Mouse (Mus musculus) lung, postnatal 36 days (tissue): Measurements from ENCODE around the gene Stim2.

Experiments
- DNase-seq: peaks from one replicate; pipeline ENCODE4 v3.0.0; 2022; ENCODE audit warnings: mixed read lengths

Stim2 gene

DNA sequence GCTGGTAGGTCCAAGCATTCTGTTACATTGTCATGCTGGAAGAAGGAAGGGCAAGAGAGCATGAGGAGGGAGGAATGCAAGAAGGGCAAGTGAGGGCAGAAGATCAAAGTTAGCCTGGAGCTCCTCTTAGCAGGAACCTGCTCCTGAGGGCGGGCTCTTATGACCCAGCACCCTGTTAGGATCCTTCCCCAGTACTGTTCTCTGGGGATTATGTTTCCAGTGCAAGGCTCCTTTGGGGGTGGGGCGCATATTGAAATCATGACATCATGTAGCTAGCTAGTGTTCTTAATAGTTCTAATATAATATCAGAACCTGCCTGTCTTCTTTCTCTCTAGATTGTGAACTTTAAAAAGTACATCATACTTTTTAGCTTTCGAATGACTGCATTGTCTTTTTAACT is 52.8 kb downstream of the Stim2 start:
- peak; percentile 37 for DNase-seq

DNA sequence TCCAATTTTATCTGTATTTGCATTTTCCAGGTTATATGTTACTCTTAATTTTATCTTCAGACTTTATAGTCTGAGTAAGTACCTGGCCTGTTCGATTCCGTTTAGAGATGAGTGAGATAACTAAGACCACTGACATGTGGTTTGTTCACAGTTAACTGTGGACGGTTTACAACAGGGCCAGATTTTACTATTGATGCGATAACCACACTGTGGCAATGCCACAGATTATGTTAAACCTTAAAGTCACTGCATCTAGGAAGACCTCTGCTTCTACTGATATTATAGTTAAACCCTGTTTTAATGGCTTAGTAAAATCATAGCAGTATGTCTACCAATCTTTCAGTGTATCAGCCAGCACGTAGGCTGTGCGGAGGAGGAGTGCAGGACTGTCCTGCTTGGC is 53.9 kb downstream of the Stim2 start:
- no peak for DNase-seq

DNA sequence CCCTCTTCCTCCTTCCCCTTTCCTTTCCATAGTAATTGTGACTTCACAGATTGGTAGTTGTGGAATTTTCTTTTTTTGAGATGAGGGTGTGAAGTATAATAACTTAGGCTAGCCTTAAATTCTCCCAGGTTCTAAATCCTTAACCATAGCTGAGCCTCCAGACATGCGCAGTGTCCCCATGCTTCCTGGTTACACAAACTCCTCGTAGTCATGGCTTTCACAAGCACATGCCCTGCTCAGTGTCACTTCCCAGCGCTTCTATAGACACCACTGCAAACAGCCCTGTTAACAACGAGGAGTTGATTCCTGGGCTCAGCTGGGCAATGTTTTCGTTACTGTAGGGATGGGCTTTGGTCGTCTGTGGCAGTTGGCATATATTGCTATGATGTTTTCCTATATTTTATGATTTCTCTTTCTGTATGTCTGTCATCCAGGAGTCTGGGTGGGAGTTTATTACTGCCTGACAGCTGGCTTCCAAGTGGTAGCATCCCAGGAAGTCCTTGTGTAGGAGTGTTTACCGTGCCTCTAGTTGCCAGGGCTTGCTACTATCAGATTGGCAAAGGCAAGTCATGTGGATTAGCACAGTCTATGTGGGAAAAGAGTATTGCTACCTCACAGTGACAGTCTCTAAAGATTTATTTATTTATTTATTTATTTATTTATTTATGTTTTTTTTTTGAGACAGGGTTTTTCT is 55.5 kb downstream of the Stim2 start:
- DNase-seq: peak; percentile 47

DNA sequence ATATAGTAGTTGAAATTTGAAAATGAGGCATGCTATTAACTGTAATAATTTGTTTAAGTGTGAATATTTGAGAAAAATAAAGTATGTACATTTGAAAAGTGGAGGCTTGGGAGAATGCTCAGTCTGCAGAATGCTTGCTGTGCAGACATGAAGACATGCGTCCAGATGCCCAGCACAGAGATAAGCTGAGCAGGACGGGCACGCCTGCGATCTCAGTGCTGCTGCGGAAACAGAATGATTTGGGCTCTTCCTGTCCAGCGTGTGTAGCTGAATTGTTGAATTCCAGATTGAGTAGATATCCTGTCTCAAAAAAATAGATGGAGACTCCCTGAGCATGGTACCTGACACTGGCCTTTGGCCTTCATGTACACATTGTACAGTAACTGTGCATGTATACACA is 58.0 kb downstream of the Stim2 start:
- peak; percentile 51 for DNase-seq

DNA sequence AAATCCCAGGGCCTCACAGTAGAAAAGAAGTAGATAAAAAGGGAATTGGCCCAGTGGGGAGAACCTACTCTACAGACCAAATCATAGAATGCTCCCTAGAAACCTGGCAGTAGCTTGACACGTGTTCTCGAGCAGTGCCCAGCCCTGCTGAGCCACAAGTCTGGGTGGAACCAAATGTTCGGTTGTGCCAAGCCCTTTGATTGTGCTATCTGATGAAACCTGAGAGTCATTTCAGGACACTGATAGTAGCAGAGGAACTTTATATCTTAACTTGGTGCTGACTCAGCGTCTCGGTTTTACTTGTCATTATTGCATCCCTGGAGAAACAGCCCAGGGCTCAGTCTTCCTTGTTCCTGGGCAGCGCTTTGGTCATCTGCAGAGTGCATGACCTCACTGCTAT is 61.7 kb downstream of the Stim2 start:
- peak; percentile 40 for DNase-seq

DNA sequence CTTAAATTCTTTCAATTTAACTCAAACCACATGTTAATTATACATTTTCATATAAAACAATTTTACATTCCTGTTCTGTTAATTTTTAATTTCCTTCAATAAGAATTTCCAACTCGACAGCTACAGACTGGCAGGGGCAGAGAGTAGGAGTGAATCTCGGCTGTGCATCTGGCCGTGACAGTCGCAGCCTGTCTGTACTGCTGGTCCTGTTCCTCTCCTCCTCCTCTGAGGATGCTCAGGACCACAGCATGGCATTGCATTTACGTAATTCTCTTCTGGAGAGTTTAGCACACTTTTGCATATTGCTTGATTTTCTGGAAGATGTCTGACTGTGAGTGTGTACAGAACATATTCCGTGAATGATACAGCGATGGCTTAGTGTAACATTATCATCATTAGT is 63.8 kb downstream of the Stim2 start:
- DNase-seq: no peak

DNA sequence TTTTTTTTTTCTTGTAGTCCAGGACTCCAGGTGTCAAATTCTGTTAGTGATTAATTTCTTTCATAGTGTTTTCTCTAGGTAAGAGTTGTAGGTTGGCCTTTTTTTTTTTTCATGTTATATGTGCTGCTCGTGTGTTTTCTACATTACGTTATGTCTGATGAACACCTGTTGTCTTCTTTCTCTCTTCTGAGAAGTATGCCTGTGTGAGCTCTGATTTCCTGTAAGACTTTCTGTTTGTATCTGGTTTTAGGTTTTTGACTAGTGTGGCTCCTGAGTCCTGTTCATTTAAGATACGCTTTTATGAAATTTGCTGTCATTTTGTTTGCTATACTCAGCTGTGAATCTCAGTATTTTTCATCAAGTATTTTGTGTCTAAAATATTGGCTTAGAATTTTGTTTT is 69.3 kb downstream of the Stim2 start:
- no peak for DNase-seq

DNA sequence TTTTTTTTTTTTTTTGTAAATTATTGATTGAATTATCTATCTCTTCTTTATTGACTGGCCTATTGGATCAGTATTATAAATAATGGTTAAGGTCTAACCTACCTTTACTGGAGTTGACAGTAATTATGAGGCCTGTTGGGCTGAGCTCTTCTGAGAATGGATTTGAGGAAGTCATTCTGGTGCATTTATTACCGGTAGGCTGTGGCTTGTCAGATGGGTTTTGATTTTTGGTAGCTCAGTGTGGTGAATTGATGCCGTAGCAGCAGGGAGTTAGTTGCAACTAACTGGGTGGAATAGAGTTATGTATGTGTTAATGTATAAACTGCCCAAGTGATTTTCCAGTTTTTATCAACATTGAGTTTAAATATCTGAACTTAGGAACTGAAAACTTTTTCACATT is 72.2 kb downstream of the Stim2 start:
- no peak for DNase-seq

DNA sequence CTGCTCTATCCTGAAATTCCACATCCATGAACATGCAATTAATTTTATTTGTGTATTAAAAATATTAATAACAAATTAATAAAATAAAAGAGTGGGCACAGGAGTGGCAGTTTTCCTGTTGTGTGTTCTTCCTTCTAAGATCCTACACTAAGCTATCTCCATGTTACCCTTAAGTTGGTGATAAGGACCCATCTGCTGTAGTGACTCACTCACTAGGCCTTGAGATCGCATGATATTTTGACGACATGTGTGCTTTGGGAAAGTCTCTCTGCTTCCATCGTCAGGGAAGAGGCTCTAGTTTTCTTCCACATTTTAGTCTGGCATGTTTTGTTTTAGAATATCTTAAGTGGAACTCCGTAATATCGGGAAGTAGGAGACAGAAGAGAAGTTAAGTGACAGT is 73.0 kb downstream of the Stim2 start:
- no peak for DNase-seq

DNA sequence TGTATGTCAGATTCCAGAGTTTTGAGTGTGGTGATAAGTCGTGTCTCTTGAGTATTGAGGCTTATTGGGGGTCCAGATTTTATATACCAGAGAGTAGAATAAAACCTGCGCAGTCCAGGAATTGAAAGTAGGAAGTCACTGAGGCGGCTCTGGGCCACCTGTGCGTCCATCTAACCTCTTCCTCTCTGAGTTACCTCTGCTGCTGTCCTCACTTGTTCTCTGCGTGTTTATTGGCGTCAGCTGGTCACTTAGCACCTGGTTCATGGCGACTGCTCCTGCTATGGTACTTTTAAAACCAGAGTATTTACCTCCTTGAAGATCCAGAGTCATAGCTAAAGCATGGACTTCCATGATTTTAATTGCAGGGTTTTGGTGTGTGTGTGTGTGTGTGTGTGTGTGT is 73.4 kb downstream of the Stim2 start:
- DNase-seq: no peak

DNA sequence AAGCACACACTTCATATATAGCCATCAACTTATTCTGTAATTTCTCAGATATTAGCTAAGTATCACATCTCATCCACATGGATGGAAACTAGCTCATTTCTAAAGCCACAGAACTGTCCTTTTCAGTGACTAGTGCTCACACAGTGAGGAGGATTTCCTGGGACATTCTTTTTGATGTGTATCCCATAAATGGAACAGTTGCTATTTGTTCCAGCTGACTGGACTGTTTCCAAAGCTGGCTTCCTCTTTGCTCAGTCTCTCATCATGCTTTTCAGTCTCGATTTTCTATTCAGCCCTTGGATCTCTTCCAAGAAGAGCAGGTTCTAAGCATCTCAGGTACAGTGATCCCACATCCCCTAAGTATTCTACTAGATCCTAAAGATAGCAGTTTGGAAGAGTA is 75.0 kb downstream of the Stim2 start:
- peak; percentile 62 for DNase-seq

DNA sequence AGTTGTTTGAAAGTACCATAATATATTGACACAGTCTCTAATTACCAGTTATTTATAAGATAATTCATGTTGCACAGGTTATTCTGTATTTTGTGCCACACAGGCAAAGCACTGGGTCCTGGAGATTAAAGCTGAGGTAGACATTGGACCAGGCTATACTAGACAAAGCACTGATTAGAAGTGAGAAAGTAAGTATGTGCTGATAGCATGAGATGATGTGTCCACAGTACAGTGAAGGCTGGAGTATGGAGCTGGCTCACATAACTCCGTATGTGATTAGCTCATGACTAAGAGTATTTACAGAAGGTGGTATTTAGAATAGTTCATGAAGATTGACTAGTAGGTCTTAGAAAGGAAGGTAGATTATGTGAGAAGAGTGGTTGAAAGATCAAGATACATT is 81.7 kb downstream of the Stim2 start:
- DNase-seq: no peak

DNA sequence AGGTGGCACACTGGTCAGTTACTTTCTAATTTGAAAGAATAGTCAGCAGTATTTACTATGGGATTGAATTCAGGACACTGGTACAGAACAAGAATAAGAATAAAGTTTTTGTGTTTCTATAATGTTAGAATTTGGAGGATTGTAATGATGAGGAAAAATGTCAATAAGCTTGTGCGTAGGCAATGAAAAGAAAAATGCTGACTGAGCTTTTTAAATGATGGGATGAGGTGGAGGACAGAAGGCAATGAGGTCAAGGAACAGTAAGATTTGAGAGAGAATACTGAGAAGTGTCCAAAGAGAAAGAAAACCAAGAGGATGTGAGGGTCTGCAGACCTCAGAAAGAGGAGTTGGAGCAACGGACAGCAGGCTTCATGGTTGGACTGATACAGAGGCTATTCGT is 89.6 kb downstream of the Stim2 start:
- no peak for DNase-seq

DNA sequence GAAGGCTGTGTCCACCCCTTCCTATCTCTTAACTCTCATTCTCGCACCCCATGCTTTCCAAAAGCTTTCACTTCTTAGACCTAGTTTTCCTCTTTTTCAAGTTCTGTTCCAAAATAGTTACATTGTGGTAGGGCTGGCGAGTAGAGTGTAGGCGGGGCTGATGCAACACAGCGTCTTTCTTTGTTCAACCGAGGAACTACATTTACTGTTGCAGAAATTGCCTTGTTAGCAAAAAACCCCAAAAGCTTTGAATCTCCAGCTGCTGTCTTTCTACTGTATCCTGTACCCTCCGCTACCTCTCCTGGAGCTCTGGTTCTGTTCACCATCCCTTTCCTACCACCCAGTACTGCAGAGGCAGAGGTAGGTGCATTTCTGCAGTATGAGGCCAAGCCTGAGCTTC is 99.9 kb downstream of the Stim2 start:
- DNase-seq: peak; percentile 56

DNA sequence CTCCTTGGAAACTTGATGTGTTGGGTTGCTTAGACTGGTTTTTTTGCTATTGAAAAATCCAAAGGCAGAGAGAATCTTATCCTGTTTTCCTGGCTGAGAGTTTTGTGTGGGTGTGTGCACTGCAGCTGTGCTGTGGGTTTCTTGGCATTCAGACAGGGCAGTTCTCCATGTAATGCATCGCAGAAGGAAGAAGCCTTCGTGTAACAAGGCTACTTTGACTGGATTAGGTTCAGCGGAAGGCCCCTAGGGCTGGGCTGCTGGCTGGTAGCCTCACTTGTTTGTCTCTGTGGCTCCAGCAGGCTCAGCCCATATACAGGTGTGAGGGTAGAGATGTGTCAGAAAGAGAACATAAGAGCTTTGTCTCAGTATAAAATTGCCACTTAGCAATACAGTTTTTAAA is 102.6 kb downstream of the Stim2 start:
- peak; percentile 26 for DNase-seq

DNA sequence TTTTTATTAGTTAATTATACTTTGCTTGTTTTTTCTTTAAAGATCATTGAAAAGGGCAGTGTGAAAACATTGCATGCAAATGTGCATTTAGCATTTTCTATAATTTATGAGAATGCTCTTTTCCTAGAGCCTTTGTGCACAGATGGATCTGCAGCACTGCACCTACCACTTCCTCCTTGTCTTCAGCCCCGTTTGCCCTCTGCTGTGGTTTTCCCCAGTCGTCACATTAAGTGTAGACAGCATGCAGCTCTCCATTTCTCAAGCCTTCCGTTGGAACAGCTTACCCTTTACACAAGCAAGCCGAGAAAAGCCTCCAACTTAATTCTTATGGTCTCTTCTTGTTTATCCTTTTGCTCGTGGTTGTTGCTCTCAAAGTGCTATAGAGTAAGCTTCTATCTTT is 103.0 kb downstream of the Stim2 start:
- DNase-seq: peak; percentile 33

DNA sequence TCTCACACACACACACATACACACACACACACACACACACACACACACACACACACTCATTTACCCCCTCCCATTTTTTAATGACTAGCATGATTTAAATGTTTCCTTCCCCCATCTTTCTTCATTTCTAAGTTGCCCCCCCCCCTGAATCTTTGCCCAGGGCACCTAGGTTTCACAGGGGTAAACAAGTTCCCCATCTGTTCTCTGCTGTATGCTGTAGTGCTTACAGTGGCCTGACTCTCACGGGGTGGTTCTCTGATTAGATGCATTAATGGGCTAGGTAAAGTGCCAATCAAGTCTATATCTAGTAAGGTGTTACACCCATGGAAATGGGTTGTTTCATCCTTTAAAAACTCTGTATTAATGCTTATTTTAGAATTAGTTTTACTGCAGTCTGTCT is 103.7 kb downstream of the Stim2 start:
- DNase-seq: no peak

DNA sequence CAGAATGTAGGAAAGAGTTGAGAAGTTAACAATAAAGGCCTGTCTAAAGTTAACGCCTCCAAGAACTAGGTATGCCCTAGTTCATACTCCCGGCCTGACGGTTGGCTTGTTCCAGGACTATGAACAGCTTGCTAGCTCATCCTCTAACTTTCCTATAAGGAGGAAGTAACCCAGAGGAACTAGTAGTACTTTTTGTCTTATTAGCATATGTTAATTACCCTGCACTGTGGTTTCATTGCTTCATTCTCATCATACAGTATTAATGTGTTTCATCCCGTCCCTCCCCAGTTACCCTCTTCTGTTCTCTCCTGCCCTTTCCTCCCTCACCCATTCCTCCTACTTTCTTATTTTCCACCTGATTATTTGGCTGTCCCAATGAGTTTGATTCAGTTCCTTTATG is 108.4 kb downstream of the Stim2 start:
- DNase-seq: no peak

DNA sequence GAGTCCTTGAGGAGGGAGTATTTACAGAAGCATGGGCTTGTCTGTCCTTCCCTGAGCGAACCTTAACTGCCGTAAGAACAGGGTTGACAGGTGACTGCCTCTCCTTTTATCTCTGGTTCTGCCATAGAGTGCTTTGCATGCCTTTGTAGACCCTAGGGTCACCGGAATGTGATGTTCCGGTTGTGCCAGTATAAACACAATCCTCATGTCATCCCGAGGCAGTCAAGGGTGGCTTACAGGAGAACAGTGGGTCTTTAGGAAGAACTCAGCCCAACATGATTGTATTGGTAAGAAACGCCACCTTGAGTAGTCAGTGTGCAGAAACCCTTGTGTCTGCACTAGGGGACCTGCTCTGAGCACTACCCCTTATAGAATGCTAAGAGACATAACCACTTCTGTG is 108.8 kb downstream of the Stim2 start:
- no peak for DNase-seq

DNA sequence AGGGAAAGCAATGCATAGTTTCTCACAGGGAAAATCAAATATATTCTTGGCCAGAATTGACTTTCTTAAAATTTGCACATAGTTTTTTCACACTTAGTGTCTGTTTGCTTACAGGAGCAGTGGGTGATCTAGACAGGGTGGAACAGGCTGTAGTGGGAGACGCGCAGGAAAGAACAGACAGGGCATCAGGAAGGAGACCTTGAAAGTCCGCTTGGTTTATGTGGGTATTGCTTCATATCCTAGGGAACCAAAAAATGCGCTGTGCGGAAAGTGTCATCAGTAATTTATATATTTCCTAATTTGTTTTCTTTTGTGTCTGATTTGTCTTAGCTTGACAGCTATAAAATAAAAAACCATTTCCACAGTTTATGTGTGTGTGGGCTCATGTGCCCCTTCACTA is 110.8 kb downstream of the Stim2 start:
- no peak for DNase-seq

DNA sequence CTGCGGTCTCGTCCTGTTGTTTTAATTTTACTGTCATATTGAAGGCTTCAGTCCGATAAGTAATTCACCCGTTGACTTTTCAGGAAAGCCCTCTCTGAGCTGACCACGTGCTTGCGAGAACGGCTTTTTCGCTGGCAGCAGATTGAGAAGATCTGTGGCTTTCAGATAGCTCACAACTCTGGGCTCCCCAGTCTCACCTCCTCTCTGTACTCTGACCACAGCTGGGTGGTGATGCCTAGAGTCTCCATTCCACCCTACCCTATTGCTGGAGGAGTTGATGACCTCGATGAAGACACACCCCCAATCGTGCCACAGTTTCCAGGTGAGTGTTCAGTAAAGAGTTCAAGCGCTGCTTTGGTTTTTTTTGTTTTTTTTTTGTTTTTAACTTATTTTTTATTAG is 112.5 kb downstream of the Stim2 start:
- DNase-seq: no peak

DNA sequence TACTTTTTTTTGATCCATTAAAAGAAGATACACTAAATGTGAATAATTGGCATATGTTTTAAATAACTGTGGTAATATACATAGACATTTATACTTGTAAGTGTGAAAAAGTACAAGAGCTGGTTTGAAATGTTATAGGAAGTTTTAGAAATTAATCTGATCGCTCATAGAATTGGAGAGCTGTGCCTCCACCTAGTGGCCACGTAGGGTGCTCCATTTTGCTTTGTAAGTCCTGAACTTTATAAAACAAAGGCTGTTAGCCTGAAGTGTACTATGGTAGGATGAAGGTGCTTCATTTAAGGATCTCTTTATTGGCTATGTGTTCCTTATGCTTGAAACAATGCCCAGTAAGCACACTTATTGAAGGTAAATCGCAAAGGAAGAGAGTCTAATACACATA is 115.0 kb downstream of the Stim2 start:
- peak; percentile 87 for DNase-seq

DNA sequence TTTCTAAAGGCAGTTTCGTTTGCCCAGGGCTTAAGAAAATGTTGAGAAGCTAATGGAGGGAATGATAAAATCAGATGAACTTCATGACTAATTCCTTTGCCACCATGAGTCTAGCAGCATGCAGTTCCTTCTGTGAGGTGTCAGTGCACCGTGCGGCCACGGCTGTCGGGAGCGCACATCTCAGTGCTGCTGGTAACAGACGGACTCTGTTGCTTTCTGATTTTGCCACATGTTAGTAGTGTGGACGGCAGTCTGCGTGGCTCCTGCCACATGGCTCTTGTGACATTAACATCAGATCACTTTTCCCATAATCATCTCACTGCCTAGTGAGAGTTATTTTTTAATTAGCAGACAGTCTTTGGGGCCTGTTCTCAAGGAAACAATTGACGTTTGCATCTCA is 118.2 kb downstream of the Stim2 start:
- no peak for DNase-seq

DNA sequence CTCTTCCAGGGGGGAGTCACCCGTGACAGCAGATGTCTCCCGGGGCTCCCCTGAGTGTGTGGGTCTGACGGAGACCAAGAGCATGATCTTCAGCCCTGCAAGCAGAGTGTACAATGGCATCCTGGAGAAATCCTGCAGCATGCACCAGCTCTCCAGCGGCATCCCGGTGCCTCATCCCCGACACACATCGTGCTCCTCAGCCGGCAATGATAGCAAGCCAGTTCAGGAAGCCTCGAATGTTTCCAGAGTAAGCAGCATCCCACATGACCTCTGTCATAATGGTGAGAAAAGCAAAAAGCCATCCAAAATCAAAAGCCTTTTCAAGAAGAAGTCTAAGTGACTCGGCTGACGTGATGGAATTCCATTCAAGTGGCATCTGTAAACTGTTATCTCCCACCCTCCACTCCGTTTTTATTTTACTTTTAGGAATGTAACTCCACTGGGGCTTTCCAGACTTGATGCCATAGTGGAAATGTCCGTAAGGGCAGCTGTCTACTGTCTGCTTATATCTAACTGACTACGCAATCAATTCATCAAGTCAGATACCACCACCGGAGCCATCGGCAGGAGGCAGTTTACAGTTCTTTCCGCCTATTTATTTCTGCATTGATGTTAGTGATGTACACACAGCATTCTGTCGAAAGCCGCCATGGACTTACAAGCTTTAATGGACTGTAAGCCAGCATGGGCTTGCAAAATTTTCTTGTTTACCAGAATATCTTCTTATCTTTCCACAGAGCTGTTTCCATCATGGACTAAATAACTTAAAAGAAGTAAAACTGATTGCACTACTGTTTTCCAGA is 120.3 kb downstream of the Stim2 start:
- DNase-seq: peak; percentile 20
